Mouse (Mus musculus): Measurements from ENCODE around the gene Irgm2.
"Not testable (repeated sequence)": the region's sequence is repeated elsewhere in the genome, so short reads cannot be mapped to it uniquely, and the experiment has no call there.

Irgm2 gene

DNA sequence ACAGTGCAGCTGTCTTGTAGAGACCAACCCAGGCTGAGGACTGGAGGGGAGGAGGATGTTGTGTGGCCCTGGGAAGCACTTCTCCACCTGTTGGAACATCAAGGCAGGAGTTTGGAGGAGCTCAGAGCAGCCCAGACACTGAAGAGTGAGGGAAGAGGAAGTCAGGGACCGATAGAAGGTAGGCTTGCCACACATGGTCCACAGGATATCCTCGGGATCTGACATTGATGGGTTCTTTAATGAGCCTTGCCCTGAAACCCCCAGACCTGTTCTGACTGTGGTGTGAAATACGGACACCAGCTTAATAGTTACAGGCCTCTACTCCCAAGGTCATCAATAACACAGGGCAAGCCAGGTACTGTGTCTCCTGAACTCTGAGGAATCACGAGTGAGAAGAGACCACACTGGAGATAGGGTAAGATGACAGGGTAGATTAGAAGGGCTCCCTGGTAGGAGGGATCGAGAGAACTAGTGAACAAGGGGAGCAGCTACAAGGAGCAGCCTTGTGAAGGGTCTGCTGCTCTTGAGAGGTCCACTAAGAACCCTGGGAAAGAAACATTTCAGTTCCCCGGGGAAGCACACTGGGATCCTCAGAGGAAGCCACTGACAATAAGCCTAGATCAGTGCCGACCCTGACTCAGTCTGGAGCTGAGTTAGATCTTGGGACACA is 14.4 kb downstream of the Irgm2 start:
- no peak for DNase-seq (ENCODE audit: low read depth, low spot score)

- DNase-seq (ENCODE audit: low read depth, low spot score): peak; percentile 88
Observed at GRCm38 (mm10) chr11:58214391-58215048, 15.1 kb downstream of the Irgm2 start.

GRCm38 (mm10) chr11:58215049-58215430 is 15.6 kb downstream of the Irgm2 start:
- not testable (repeated sequence) for DNase-seq (ENCODE audit: low read depth, low spot score)

- no peak for DNase-seq (ENCODE audit: low read depth, low spot score)
Observed at GRCm38 (mm10) chr11:58215814-58216213, 16.4 kb downstream of the Irgm2 start.

GRCm38 (mm10) chr11:58216823-58217222 is 17.4 kb downstream of the Irgm2 start:
- peak; percentile 31 for DNase-seq (ENCODE audit: low read depth, low spot score)

GRCm38 (mm10) chr11:58223751-58224150 is 24.3 kb downstream of the Irgm2 start:
- DNase-seq (ENCODE audit: low read depth, low spot score): peak; percentile 34

DNA sequence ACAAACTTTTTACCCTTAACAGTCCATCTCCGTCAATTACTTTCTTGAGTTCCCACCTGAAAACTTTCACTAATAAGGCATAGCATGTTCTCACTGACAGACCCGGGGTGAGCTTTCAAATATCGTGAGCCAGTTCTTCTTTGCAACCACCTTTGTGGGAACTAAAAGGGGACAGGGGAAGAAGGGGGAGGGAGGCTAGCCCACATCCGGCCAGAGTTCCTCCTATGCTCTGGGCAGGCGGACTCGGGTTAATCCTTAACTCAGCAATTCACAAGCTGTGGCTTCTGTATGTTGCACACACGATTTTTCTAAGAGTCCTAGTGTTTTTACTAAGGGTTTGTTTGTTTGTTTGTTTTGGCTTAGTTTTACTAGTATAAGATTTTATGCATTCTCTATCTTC is 24.9 kb downstream of the Irgm2 start:
- DNase-seq (ENCODE audit: low read depth, low spot score): peak; percentile 69

GRCm38 (mm10) chr11:58224872-58225271 is 25.5 kb downstream of the Irgm2 start:
- DNase-seq (ENCODE audit: low read depth, low spot score): not testable (repeated sequence)

GRCm38 (mm10) chr11:58225655-58226054 is 26.2 kb downstream of the Irgm2 start:
- peak; percentile 87 for DNase-seq (ENCODE audit: low read depth, low spot score)

- no peak for DNase-seq (ENCODE audit: low read depth, low spot score)
Observed at GRCm38 (mm10) chr11:58226425-58226824, 27.0 kb downstream of the Irgm2 start.

GRCm38 (mm10) chr11:58228021-58228420 is 28.6 kb downstream of the Irgm2 start:
- DNase-seq (ENCODE audit: low read depth, low spot score): not testable (repeated sequence)

DNA sequence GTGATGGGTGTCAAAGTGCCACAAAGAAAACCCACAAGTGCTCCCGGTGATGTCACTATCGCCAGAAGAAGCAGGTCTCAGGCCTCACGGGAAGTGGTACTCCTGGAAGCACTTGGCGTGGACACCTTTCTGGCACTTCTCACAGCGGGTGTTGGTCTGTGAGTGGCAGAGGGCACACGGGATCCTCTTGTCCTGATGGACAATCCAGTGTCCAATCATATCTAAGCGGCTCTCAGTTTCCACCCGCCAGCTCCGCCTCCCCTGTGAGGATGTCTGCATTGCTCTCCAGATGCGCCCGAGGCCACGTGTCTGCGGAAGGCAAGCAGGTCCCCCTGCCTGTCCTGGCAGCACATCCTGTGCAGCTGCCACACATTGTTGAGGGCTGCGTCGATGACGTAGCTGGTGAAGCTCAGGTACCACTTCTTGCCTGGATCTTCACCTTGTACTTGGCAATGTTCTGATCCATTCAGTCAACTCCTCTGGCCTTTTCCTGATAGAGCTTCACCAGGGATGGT is 31.0 kb downstream of the Irgm2 start:
- peak; percentile 56 for DNase-seq (ENCODE audit: low read depth, low spot score)

DNA sequence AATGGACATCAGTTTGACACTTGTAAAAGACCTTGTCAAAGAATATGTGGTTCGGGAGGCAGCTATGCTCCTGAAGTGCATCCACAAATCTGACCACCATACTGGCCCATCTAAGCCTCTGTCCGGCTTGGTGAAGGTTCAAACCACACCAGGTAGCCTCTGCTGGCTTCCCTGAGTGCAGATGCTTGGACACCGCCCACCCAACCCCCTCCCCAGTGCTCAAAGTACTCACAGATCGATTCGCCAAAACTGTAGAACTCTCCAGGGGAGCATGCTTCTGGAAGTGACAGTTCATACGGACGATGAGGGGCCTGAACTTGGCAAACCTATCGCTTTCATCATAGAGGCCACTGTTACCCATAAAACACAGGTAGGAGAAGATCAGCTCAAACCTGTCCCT is 31.7 kb downstream of the Irgm2 start:
- no peak for DNase-seq (ENCODE audit: low read depth, low spot score)

GRCm38 (mm10) chr11:58234551-58234950 is 35.1 kb downstream of the Irgm2 start:
- DNase-seq (ENCODE audit: low read depth, low spot score): not testable (repeated sequence)

DNA sequence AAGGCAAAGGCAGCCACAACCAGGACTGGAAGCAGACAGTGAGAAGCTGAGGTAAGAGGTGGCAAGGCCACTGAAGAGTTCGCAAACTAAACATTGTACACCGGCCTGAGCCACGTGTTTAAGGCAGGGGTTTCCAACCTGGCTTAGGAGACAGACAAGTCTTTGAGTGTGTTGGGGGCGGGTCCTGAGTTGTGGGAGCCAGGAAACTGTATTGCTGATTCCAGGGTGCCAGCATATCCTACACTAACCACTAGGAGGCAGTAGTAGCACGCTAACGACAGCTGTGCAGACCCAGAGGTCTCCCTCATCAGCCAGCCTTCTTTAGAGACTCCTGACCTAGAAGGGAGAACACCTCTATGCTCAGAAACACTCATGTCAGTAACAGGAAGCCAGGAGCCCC is 35.7 kb downstream of the Irgm2 start:
- DNase-seq (ENCODE audit: low read depth, low spot score): peak; percentile 84

DNA sequence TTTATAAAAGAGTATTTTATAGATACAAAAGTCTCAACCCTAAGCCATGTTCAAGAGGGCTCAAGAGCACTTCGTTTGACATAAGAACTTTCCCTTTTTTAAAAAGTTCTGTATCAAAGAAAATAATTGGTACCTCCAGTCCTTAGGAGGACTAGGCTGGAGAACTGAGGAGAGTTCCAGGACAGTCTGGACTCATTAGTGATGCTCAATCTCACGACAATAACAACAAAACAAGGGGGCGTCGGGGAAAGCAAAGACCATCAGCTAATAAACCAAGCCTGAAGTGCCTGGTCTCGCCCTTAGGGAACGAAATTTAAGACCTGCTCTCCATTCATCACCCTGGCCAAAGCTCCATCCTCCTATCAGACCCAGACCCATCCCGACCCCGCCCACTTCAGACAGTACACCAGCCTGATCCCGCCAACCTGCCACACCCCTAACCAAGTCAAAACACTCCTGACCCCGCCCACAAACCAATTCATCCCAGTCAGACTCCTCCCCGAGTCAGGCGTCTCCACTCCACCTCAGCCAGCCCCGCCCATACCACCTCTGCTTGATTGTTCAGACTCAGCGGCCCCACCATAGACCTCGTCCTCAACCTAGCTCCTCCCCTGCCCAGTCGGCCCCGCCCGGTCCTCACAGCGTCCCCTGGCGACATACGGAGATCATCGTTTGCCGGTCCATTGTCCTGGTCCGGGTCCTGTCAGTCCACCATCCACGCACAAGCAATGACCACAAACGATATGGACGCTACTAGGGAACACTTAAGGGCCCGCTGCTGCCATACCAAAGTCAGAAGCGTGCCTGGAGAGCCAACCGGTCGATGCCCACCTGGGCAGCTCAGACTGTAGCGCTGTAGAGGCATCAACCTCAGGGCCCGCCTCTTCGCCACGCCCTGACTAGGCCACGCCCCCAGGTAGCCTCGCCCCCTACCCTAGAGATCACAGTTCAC is 39.7 kb downstream of the Irgm2 start:
- DNase-seq (ENCODE audit: low read depth, low spot score): peak; percentile 78

DNA sequence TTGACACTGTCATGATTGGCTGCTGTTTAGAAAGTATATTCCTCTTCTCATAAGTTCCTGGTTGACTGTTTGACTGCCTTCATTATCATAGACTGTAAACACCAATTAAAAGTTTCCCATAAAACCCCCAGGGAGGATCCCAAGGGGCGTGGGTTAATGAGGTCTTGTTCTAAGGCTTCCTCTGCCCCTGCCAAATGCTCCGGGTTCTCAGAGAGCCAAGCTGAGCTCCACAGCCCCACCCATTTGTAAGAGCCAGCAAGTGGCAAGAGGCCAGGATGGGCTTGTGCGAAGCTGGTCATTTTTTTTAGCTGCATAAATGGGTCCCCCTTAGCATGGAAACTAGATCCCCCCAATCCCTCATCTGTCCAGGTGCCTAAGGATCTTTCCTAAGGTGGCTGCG is 47.9 kb downstream of the Irgm2 start:
- no peak for DNase-seq (ENCODE audit: low read depth, low spot score)

DNA sequence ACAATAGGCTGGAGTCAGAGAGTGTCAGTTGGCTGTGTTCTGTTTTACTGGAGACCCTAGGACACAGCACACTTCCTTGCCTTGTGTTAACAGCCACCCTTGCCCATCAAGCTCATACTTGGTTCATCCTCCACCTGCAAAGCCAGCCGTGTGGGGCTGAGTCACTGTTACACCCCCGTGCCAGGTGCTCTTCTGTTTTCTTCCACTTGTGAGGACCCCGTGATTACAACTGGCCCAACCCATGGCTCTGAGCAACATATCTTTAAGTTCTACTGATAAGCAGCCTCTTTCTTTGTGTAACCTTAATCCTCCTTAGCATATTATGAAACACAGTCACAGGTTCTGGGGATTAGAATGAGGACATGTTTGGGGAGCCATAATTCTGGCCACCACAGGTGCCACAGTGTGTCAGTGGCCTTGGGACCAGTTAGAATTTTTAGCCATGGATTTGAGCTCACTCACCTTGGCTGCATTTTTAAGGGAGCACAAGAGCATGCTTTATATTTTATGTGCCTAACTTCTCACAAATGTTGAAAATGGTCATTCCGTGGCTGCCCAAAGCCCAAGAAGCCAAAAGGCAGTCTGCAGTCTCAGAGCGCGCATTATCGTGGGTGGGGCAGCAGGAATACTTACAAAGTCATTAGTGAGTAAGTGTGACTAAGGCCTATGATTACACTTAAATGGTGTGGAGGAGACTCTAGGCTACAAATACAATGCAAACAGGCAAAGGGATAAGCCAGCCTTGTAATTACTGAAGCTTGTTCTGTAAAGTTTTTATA is 50.0 kb downstream of the Irgm2 start:
- no peak for DNase-seq (ENCODE audit: low read depth, low spot score)

DNA sequence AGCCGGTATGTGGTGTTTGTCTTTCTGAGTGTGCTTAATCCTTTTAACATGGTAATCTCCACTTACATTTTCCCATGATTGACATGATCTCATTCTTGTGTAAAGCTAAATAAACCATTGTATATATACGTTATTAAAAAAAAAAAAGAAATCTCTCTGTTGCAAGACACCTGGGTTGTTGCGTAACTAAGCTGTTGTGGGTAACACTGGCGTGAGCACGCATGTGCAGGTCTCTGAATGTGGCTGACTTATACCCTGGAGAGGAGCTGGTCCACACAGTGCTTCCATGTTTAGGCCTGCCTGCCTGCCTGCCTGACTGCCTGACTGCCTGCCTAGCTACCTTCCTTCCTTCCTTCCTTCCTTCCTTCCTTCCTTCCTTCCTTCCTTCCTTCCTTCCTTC is 51.1 kb downstream of the Irgm2 start:
- DNase-seq (ENCODE audit: low read depth, low spot score): no peak

- DNase-seq (ENCODE audit: low read depth, low spot score): no peak
Observed at GRCm38 (mm10) chr11:58254411-58254810, 55.0 kb downstream of the Irgm2 start.

- DNase-seq (ENCODE audit: low read depth, low spot score): no peak
Observed at GRCm38 (mm10) chr11:58257816-58258215, 58.4 kb downstream of the Irgm2 start.
